ENCODE assay signal across 19 mouse cellular contexts in genomic region chr13:48784594-48785298, GRCm38 (mm10).
"Had no signal": no experiment of that assay in that cellular context is flagged by ENCODE, and none has a peak within 500 bp of the region (broad histone marks: within the 10 kb centered on the region; RNA-seq: fewer than 3 reads in every experiment).

No protein-coding gene starts in this region.

- H3K9ac ChIP-seq: liver, embryonic 12.5 days; liver, embryonic 14.5 days; lung, embryonic 14.5 days; midbrain, embryonic 15.5 days; neural tube, embryonic 13.5 days; neural tube, embryonic 15.5 days had no signal

- H3K36me3 ChIP-seq: liver, embryonic 12.5 days; midbrain, embryonic 10.5 days; midbrain, embryonic 15.5 days; neural tube, embryonic 13.5 days; neural tube, embryonic 15.5 days had no signal

- H3K9me3 ChIP-seq: liver, embryonic 12.5 days; midbrain, embryonic 10.5 days; midbrain, embryonic 15.5 days; neural tube, embryonic 13.5 days; neural tube, embryonic 15.5 days had no signal

- H3K27me3 ChIP-seq: midbrain, embryonic 15.5 days had no signal

- H3K4me3 ChIP-seq: liver, embryonic 12.5 days; midbrain, embryonic 10.5 days; midbrain, embryonic 15.5 days; myocyte; neural tube, embryonic 13.5 days; neural tube, embryonic 15.5 days had no signal

- H3K27ac ChIP-seq: liver, embryonic 12.5 days; liver, embryonic 14.5 days; midbrain, embryonic 10.5 days; midbrain, embryonic 15.5 days; neural tube, embryonic 13.5 days; neural tube, embryonic 15.5 days had no signal

- DNase-seq: lung, adult 18-20 months; lung, embryonic 14.5 days; lung, postnatal 10 days; lung, postnatal 4 days; retina, postnatal 1 day; right cerebral cortex, adult 18-20 months; right cerebral cortex, postnatal 25 days; right cerebral cortex, postnatal 4 days; spleen, adult 18-20 months; thymus, adult 18-20 months; thymus, postnatal 14 days; thymus, postnatal 36 days had no signal

- H3K4me2 ChIP-seq: liver, embryonic 12.5 days; lung, embryonic 14.5 days; midbrain, embryonic 15.5 days; neural tube, embryonic 13.5 days; neural tube, embryonic 15.5 days had no signal

- ATAC-seq: liver, embryonic 12.5 days had no signal
